Mouse (Mus musculus) MEL (cell line): ENCODE results near the gene Acyp1. TPM values are rescaled to one million over a fixed set of nuclear protein-coding genes. Genes with fewer than 3 reads are reported as not detected.

Source experiments
- DNase-seq: peaks from one replicate; pipeline ENCODE4 v3.0.0; 2011; ENCODE audit warnings: low read depth, low spot score
- H3K27ac ChIP-seq: 2 replicates; pipeline ENCODE4 v1.5.1; 2012; ENCODE audit warnings: low read depth, mild to moderate bottlenecking, control low read depth, low read length, moderate library complexity; ENCODE audit not compliant: control insufficient read depth
- H3K27me3 ChIP-seq, 2 experiments: fragments of 150-350 bp in 1 of 2; sonication (generic) in 1 of 2; 2 replicates each; pipeline ENCODE4 v1.6.1; 2012; ENCODE audit warnings: low read length in 2 of 2, mild to moderate bottlenecking in 2 of 2, improper control_type of control experiment in 1 of 2, moderate library complexity in 1 of 2; ENCODE audit not compliant: insufficient read depth in 2 of 2, control insufficient read depth in 1 of 2
- H3K36me3 ChIP-seq, 2 experiments: 2 replicates each; pipeline ENCODE4 v1.6.1; 2012 to 2014; ENCODE audit warnings: low read length in 2 of 2, improper control_type of control experiment in 1 of 2, inconsistent platforms in 1 of 2, mild to moderate bottlenecking in 1 of 2; ENCODE audit not compliant: insufficient read depth in 2 of 2, control insufficient read depth in 1 of 2
- H3K4me1 ChIP-seq, 2 experiments: fragments of 150-350 bp in 1 of 2; sonication (generic) in 1 of 2; 2 replicates each; pipeline ENCODE4 v1.6.1; 2012; ENCODE audit warnings: low read length in 2 of 2, improper control_type of control experiment in 1 of 2, mild to moderate bottlenecking in 1 of 2; ENCODE audit not compliant: insufficient read depth in 2 of 2, control insufficient read depth in 1 of 2
- H3K4me3 ChIP-seq, 2 experiments: fragments of 150-350 bp in 1 of 2; sonication (generic) in 1 of 2; 2 replicates each; pipeline ENCODE4 v1.5.1; 2012; ENCODE audit warnings: low read depth in 2 of 2, low read length in 2 of 2, mild to moderate bottlenecking in 2 of 2, moderate library complexity in 2 of 2, control low read depth in 1 of 2, improper control_type of control experiment in 1 of 2; ENCODE audit not compliant: control insufficient read depth in 1 of 2, insufficient read depth in 1 of 2
- H3K79me2 ChIP-seq: 2 replicates; pipeline ENCODE4 v1.6.1; 2012; ENCODE audit warnings: mild to moderate bottlenecking, low read length, moderate library complexity; ENCODE audit not compliant: control insufficient read depth, poor library complexity, insufficient read depth
- H3K9ac ChIP-seq: 2 replicates; pipeline ENCODE4 v1.6.1; 2012; ENCODE audit warnings: low read depth, mild to moderate bottlenecking, control low read depth, low read length, moderate library complexity; ENCODE audit not compliant: control insufficient read depth, poor library complexity, severe bottlenecking
- H3K9me3 ChIP-seq: fragments of 150-350 bp; sonication (generic); replicated peaks from 2 replicates; pipeline ENCODE4 v1.6.1; 2012; ENCODE audit warnings: mild to moderate bottlenecking, low read length, improper control_type of control experiment, moderate library complexity; ENCODE audit not compliant: insufficient read depth
- BHLHE40 ChIP-seq: IDR thresholded peaks from 2 replicates; pipeline ENCODE4 v1.6.1; 2012; ENCODE audit warnings: low read depth, mild to moderate bottlenecking, inconsistent platforms, low read length, improper control_type of control experiment, borderline replicate concordance
- CTCF ChIP-seq, 3 experiments: IDR thresholded peaks in 2 of 3; conservative IDR thresholded peaks in 1 of 3; 2 replicates each; pipeline ENCODE4 v1.5.1; 2011 to 2012; ENCODE audit warnings: low read length in 3 of 3, low read depth in 2 of 3, mild to moderate bottlenecking in 2 of 3, improper control_type of control experiment in 1 of 3, inconsistent platforms in 1 of 3, mixed read lengths in 1 of 3, moderate library complexity in 1 of 3; ENCODE audit not compliant: control insufficient read depth in 1 of 3, insufficient read depth in 1 of 3, poor library complexity in 1 of 3, severe bottlenecking in 1 of 3
- E2F4 ChIP-seq: IDR thresholded peaks from 2 replicates; pipeline ENCODE4 v1.6.1; 2011; ENCODE audit warnings: low read depth, low read length, improper control_type of control experiment, borderline replicate concordance
- ELF1 ChIP-seq: IDR thresholded peaks from 2 replicates; pipeline ENCODE4 v1.6.1; 2014; ENCODE audit warnings: low read depth, mild to moderate bottlenecking, inconsistent platforms, low read length, improper control_type of control experiment, moderate library complexity
- EP300 ChIP-seq, 2 experiments: IDR thresholded peaks; 2 replicates each; pipeline ENCODE4 v1.6.1; 2011; ENCODE audit warnings: improper control_type of control experiment in 2 of 2, low read length in 2 of 2, low read depth in 1 of 2, mild to moderate bottlenecking in 1 of 2
- ETS1 ChIP-seq: IDR thresholded peaks from 2 replicates; pipeline ENCODE4 v1.6.1; 2012; ENCODE audit warnings: low read depth, mild to moderate bottlenecking, inconsistent platforms, low read length, improper control_type of control experiment, moderate library complexity
- GATA1 ChIP-seq: IDR thresholded peaks from 2 replicates; pipeline ENCODE4 v1.6.1; 2011; ENCODE audit warnings: low read depth, low read length, improper control_type of control experiment
- HCFC1 ChIP-seq: IDR thresholded peaks from 2 replicates; pipeline ENCODE4 v1.6.1; 2012; ENCODE audit warnings: low read depth, mild to moderate bottlenecking, inconsistent platforms, low read length, improper control_type of control experiment, moderate library complexity
- KAT2A ChIP-seq: conservative IDR thresholded peaks from 2 replicates; pipeline ENCODE4 v1.6.1; 2012; ENCODE audit warnings: low read depth, low read length, improper control_type of control experiment, inconsistent platforms
- MAFK ChIP-seq: IDR thresholded peaks from 2 replicates; pipeline ENCODE4 v1.6.1; 2011; ENCODE audit warnings: low read depth, mild to moderate bottlenecking, low read length, improper control_type of control experiment, borderline replicate concordance
- MAZ ChIP-seq: IDR thresholded peaks from 2 replicates; pipeline ENCODE4 v1.6.1; 2012; ENCODE audit warnings: low read depth, mild to moderate bottlenecking, inconsistent platforms, low read length, improper control_type of control experiment
- MYB ChIP-seq: IDR thresholded peaks from 2 replicates; pipeline ENCODE4 v1.6.1; 2011; ENCODE audit warnings: mild to moderate bottlenecking, low read depth, low read length, improper control_type of control experiment
- MYC ChIP-seq: IDR thresholded peaks from 2 replicates; pipeline ENCODE4 v1.6.1; 2011; ENCODE audit warnings: low read depth, mild to moderate bottlenecking, low read length, improper control_type of control experiment, moderate library complexity
- NELFE ChIP-seq: IDR thresholded peaks from 2 replicates; pipeline ENCODE4 v1.6.1; 2011; ENCODE audit warnings: low read depth, low read length, improper control_type of control experiment
- POLR2A ChIP-seq, 2 experiments: IDR thresholded peaks; 2 replicates each; pipeline ENCODE4 v1.6.1; 2011 to 2012; ENCODE audit warnings: low read length in 2 of 2, mild to moderate bottlenecking in 2 of 2, control low read depth in 1 of 2, improper control_type of control experiment in 1 of 2, low read depth in 1 of 2, moderate library complexity in 1 of 2; ENCODE audit not compliant: control insufficient read depth in 1 of 2, insufficient read depth in 1 of 2, poor library complexity in 1 of 2
- RAD21 ChIP-seq: IDR thresholded peaks from 2 replicates; pipeline ENCODE4 v1.6.1; 2011; ENCODE audit warnings: mild to moderate bottlenecking, low read depth, low read length, improper control_type of control experiment
- RCOR1 ChIP-seq: IDR thresholded peaks from 2 replicates; pipeline ENCODE4 v1.6.1; 2012; ENCODE audit warnings: low read depth, mild to moderate bottlenecking, inconsistent platforms, low read length, improper control_type of control experiment
- SIN3A ChIP-seq: IDR thresholded peaks from 2 replicates; pipeline ENCODE4 v1.6.1; 2012; ENCODE audit warnings: low read length, improper control_type of control experiment, inconsistent platforms
- SMC3 ChIP-seq: IDR thresholded peaks from 2 replicates; pipeline ENCODE4 v1.6.1; 2011; ENCODE audit warnings: low read depth, low read length, improper control_type of control experiment
- TAL1 ChIP-seq: IDR thresholded peaks from 2 replicates; pipeline ENCODE4 v1.6.1; 2012; ENCODE audit warnings: mild to moderate bottlenecking, inconsistent platforms, low read length, moderate library complexity, mixed read lengths
- TBP ChIP-seq: IDR thresholded peaks from 2 replicates; pipeline ENCODE4 v1.8.0; 2011; ENCODE audit warnings: low read depth, low read length, improper control_type of control experiment
- TCF12 ChIP-seq: IDR thresholded peaks from 2 replicates; pipeline ENCODE4 v1.6.1; 2014; ENCODE audit warnings: low read depth, mild to moderate bottlenecking, inconsistent platforms, low read length, improper control_type of control experiment, moderate library complexity
- ZC3H11A ChIP-seq: IDR thresholded peaks from 2 replicates; pipeline ENCODE4 v1.6.1; 2012; ENCODE audit warnings: low read depth, mild to moderate bottlenecking, inconsistent platforms, low read length, improper control_type of control experiment
- ZKSCAN1 ChIP-seq: IDR thresholded peaks from 2 replicates; pipeline ENCODE4 v1.6.1; 2012; ENCODE audit warnings: low read depth, mild to moderate bottlenecking, inconsistent platforms, low read length, improper control_type of control experiment, moderate library complexity
- ZMIZ1 ChIP-seq: IDR thresholded peaks from 2 replicates; pipeline ENCODE4 v1.6.1; 2012; ENCODE audit warnings: low read depth, mild to moderate bottlenecking, inconsistent platforms, low read length, improper control_type of control experiment, moderate library complexity
- ZNF384 ChIP-seq: IDR thresholded peaks from 2 replicates; pipeline ENCODE4 v1.6.1; 2012; ENCODE audit warnings: low read depth, mild to moderate bottlenecking, inconsistent platforms, low read length, improper control_type of control experiment
- polyA plus RNA-seq, 2 experiments: library from polyadenylated mRNA; stranded (reverse) in 1 of 2; unstranded in 1 of 2; fragments of >175 nt in 1 of 2; fragments of >200 nt in 1 of 2; gene quantifications; 2 replicates each; pipeline versions ENCODE4 v1.2.1 to v1.2.4; 2012; ENCODE audit warnings: low replicate concordance in 2 of 2, low read depth in 1 of 2; ENCODE audit not compliant: insufficient read length in 2 of 2, insufficient read depth in 1 of 2, missing spikeins in 1 of 2
- total RNA-seq: library from RNA; depleted of rRNA; stranded (reverse); fragments of 300-350 nt; gene quantifications from 2 replicates; pipeline ENCODE4 v1.2.3, GENCODE M21; 2012

Gene Acyp1
- total and polyA plus RNA-seq, 3 experiments = 47.4 to 54.5 TPM; not detected in 1

DNA sequence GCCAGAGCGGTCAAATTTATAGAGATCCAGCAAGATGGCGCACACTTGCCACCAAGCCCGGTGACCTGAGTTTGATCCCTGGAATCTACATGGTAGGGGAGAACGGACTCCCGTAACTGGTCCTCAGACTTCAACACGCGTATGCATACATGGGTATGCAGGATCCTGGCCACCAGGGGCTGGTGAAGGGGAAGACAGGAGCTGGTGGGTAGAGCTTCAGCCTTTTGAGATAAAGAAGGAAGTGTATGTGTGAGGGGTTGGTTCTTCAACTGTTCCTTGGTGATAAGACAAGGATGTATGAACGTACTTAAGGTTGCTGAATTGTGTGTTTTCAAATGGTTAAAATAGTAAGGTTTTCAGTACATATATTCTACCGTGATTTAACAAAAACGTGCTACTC is 9.3 kb downstream of the Acyp1 start:
- Histone ChIP-seq H3K79me2 (peaks cover 5% of the 10 kb centered on the region; the same call in 1 of the 2 replicates), H3K36me3 (peaks cover 0 to 20% of the 10 kb centered on the region in 2 experiments; a peak in 2 of 4 replicates), H3K27ac (peak overlapping the region; percentile 76), H3K4me1 (peaks cover 12 to 19% of the 10 kb centered on the region in 2 experiments), H3K9ac (no peak overlapping the region), H3K9me3 (no peaks in the 10 kb centered on the region), H3K4me3 (no peak overlapping the region), H3K27me3 (no peaks in the 10 kb centered on the region)
- DNase-seq = peak; percentile 87
- TF ChIP-seq ZKSCAN1 = no peak
- no peak for TF ChIP-seq E2F4
- peak; percentile 63; the same call in 1 of the 2 replicates for TF ChIP-seq RCOR1
- TF ChIP-seq TAL1 = peak; percentile 81
- TF ChIP-seq ZMIZ1 = no peak
- TF ChIP-seq SMC3 = no peak
- TF ChIP-seq MYC = no peak
- 0 out of 2 replicates have a peak, but pooled peaks have one; percentile 43 for TF ChIP-seq SIN3A
- TF ChIP-seq POLR2A (IDR thresholded peaks at IDR 0.05; ENCODE audit: control insufficient read depth in 1 of 2, insufficient read depth in 1 of 2, low read depth in 1 of 2, low read length in 2 of 2, poor library complexity in 1 of 2) = peak in 1 of 2 experiments; percentile 39; a peak in 1 of 4 replicates
- TF ChIP-seq MYB = peak; percentile 16; the same call in 1 of the 2 replicates
- peak; percentile 62; the same call in 1 of the 2 replicates for TF ChIP-seq ETS1
- TF ChIP-seq TBP = 0 out of 2 replicates have a peak, but pooled peaks have one; percentile 32
- 0 out of 2 replicates have a peak, but pooled peaks have one; percentile 25 for TF ChIP-seq MAZ
- 0 out of 2 replicates have a peak, but pooled peaks have one; percentile 21 for TF ChIP-seq HCFC1
- peak; percentile 31 to 50 (median 47); a peak in 5 of 6 replicates for TF ChIP-seq CTCF (IDR thresholded peaks at IDR 0.05 in 2 of 3, conservative IDR thresholded peaks at IDR 0.05 in 1 of 3; ENCODE audit: control insufficient read depth in 1 of 3, insufficient read depth in 1 of 3, low read depth in 2 of 3, low read length in 3 of 3, poor library complexity in 1 of 3, severe bottlenecking in 1 of 3)
- TF ChIP-seq EP300 (IDR thresholded peaks at IDR 0.05; ENCODE audit: low read depth in 1 of 2, low read length in 2 of 2) = peak; percentile 84 to 87
- TF ChIP-seq NELFE = no peak
- TF ChIP-seq KAT2A = no peak
- peak; percentile 84 for TF ChIP-seq TCF12
- peak; percentile 91 for TF ChIP-seq GATA1
- peak; percentile 34; the same call in 1 of the 2 replicates for TF ChIP-seq ELF1

DNA sequence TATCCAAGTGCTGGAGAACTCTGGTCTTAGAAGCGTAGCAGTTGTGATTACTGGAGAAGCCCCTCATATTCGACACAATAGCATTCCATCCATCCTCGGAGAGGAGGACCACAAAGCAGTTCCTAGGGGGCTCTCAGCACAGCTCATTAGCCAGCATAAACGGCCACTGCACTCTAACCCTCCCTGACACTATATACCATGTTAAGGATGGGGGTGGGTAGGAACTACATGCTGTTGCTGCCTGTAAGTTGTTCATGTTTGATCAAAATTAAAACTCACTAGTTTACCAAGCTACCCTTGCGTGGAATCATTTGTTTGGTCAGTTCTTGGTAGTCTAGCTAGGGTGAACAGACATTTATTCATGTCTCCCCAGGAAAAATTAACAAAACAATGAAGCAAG is 12.0 kb downstream of the Acyp1 start:
- TF ChIP-seq KAT2A (no peak), BHLHE40 (no peak), ZNF384 (no peak), RAD21 (no peak), ZC3H11A (no peak), MAFK (no peak), SMC3 (no peak), MYC (no peak)
- no peak overlapping the region for H3K27ac ChIP-seq
- H3K9me3 ChIP-seq = no peaks in the 10 kb centered on the region
- no peak overlapping the region for H3K9ac ChIP-seq
- peaks cover 5% of the 10 kb centered on the region; the same call in 1 of the 2 replicates for H3K79me2 ChIP-seq
- no peak overlapping the region for H3K4me3 ChIP-seq
- peaks cover 9 to 15% of the 10 kb centered on the region in 2 experiments for H3K4me1 ChIP-seq
- H3K36me3 ChIP-seq = peaks cover 0 to 15% of the 10 kb centered on the region in 2 experiments; a peak in 2 of 4 replicates
- no peaks in the 10 kb centered on the region for H3K27me3 ChIP-seq
- DNase-seq = no peak
